Mouse (Mus musculus) midbrain, embryonic 16.5 days (tissue): ENCODE data around the gene Xrcc1. TPM values are rescaled to one million over a fixed set of nuclear protein-coding genes. Genes with fewer than 3 reads are reported as not detected.
"Not testable (repeated sequence)": the region's sequence is repeated elsewhere in the genome, so short reads cannot be mapped to it uniquely, and the experiment has no call there.

Experiments used
- ATAC-seq: fragments of 200-750 bp; cut with Nextera tagmentation; 2 replicates; pipeline ENCODE4 v1.8.0; 2017; ENCODE audit warnings: moderate TSS enrichment
- H3K27ac ChIP-seq: fragments of 300-500 bp; sonication (generic); 2 replicates; pipeline ENCODE4 v1.5.1; 2014; ENCODE audit warnings: mild to moderate bottlenecking, low read length, mixed read lengths
- H3K27me3 ChIP-seq: fragments of 300-500 bp; sonication (generic); 2 replicates; pipeline ENCODE4 v1.6.1; 2014; ENCODE audit warnings: low read depth, low read length, mixed read lengths; ENCODE audit not compliant: control insufficient read depth, insufficient read depth
- H3K36me3 ChIP-seq: fragments of 300-500 bp; sonication (generic); 2 replicates; pipeline ENCODE4 v1.6.1; 2014; ENCODE audit warnings: mild to moderate bottlenecking, low read length, moderate library complexity, mixed read lengths; ENCODE audit not compliant: control insufficient read depth, insufficient read depth
- H3K4me1 ChIP-seq: fragments of 300-500 bp; sonication (generic); 2 replicates; pipeline ENCODE4 v1.6.1; 2014; ENCODE audit warnings: mild to moderate bottlenecking, low read length, mixed read lengths; ENCODE audit not compliant: control insufficient read depth, insufficient read depth
- H3K4me2 ChIP-seq: fragments of 300-500 bp; sonication (generic); 2 replicates; pipeline ENCODE4 v1.6.1; 2014; ENCODE audit warnings: mild to moderate bottlenecking, low read length, mixed read lengths
- H3K4me3 ChIP-seq: fragments of 300-500 bp; sonication (generic); 2 replicates; pipeline ENCODE4 v1.5.1; 2014; ENCODE audit warnings: low read depth, mild to moderate bottlenecking, low read length, moderate library complexity, mixed read lengths
- H3K9ac ChIP-seq: fragments of 300-500 bp; sonication (generic); 2 replicates; pipeline ENCODE4 v1.6.1; 2014; ENCODE audit warnings: low read depth, low read length, mixed read lengths
- H3K9me3 ChIP-seq: fragments of 300-500 bp; sonication (generic); replicated peaks from 2 replicates; pipeline ENCODE4 v1.6.1; 2014; ENCODE audit warnings: mild to moderate bottlenecking, low read length, mixed read lengths; ENCODE audit not compliant: control insufficient read depth, poor library complexity, severe bottlenecking
- WGBS: fragments of 180-500 bp; shearing (Covaris S2); extraction: QIAGEN DNeasy Blood & Tissue Kit; methylation state at CpG from one replicate; pipeline ENCODE4 v1.1.7; 2014; 5-methylcytosine and 5-hydroxymethylcytosine counted together
- polyA plus RNA-seq: library from polyadenylated mRNA; unstranded; fragments of >200 nt; fragmentation: Nextera tagmentation; extraction: Ambion mirVana; gene quantifications from 2 replicates; pipeline ENCODE4 v1.2.1, GENCODE M21; 2015

The Xrcc1 gene
- polyA plus RNA-seq, 1 experiment from 2014 or later: 66.1 TPM

DNA sequence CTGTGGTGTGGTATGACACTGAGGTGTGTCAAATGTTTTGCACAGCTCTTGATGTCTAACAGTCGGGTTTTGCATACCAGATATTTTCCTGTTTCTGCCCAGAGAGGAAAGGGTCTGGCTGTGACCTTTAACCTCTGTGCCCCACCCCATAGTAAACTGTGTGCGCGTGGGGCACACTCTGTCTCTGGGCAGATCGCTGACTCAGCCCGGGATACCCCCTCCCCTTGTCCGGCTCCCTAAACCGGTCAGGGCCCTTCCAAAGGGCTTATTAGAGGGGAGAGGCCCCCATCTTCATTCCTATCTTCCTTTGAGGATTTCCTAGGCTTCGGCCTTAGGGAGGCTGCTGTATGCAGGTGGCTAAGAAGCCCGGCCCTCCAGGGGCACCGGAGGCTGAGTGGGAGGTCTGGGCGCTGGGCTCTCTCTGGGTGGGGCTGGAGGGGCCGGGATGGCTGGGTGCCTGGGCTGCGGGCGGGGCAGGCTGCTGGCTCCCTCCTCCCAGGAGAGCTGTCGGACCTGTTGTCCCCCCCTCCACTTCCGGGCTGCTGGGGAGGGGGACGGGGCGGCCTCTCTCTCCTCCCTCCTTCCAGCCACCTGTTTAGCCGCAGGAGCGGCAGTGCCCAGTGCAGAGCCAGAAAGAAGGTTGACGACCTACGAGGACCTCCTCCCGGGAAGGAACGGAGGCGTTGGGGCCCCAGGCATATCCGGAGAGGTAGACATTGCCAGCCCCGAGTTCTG, 64.2 kb downstream of the Xrcc1 start, which contains the start of gene Phldb3:
Gene Phldb3 (plus strand): TSS at position 620 of the 735 bp plus-strand sequence.
- H3K9me3 ChIP-seq: no peaks in the 10 kb centered on the region
- H3K27ac ChIP-seq: no peak within 1 kb of the TSS
- no peak for ATAC-seq
- H3K27me3 ChIP-seq: peaks cover 43% of the 10 kb centered on the region
- peak within 1 kb of the TSS; percentile 36 for H3K4me3 ChIP-seq
- H3K9ac ChIP-seq: peak within 1 kb of the TSS; percentile 14; the same call in 1 of the 2 replicates
- H3K4me2 ChIP-seq: peak within 1 kb of the TSS; percentile 56
- WGBS: 2% methylated on average over 27 of the region's 27 CpGs
- H3K36me3 ChIP-seq: no peaks in the 10 kb centered on the region
- H3K4me1 ChIP-seq: peaks cover 14% of the 10 kb centered on the region

GRCm38 (mm10) chr7:24610879-24611494, 64.9 kb downstream of the Xrcc1 start:
- WGBS: 1% methylated on average over 36 of the region's 36 CpGs
- H3K4me1 ChIP-seq: peaks cover 14% of the 10 kb centered on the region
- H3K36me3 ChIP-seq: no peaks in the 10 kb centered on the region
- peak overlapping the region; percentile 36 for H3K4me3 ChIP-seq
- peaks cover 43% of the 10 kb centered on the region for H3K27me3 ChIP-seq
- H3K9me3 ChIP-seq: no peaks in the 10 kb centered on the region
- H3K9ac ChIP-seq: peak overlapping the region; percentile 14; the same call in 1 of the 2 replicates
- peak overlapping the region; percentile 56 for H3K4me2 ChIP-seq
- ATAC-seq: no peak
- H3K27ac ChIP-seq: no peak overlapping the region

DNA sequence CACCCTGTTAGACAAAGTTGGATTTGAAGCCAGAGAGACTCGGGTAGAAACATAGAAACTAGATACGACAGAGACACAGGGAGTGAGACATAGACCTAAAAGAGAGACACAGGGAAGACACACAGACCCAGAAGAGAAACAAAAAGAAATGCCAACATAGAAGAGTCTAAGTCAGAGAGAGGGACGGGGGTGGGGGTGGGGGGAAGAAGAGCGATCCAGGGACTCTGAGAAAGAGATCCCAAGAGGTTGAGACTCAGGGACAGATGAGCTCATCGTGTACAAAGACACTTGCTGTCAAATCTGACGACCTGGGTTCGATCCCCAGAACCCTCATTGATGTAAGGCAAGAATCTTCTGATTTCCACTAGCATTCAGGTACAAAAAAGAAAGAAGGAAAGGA, 65.6 kb downstream of the Xrcc1 start:
- Histone ChIP-seq H3K27me3 (peaks cover 43% of the 10 kb centered on the region), H3K9ac (no peak overlapping the region), H3K4me2 (0 out of 2 replicates have a peak overlapping the region, but pooled peaks have one; percentile 56), H3K4me3 (no peak overlapping the region), H3K9me3 (no peaks in the 10 kb centered on the region), H3K36me3 (no peaks in the 10 kb centered on the region), H3K4me1 (peaks cover 14% of the 10 kb centered on the region), H3K27ac (no peak overlapping the region)
- ATAC-seq: no peak
- WGBS: 16% methylated on average over 7 of the region's 7 CpGs

GRCm38 (mm10) chr7:24612308-24612910, 66.3 kb downstream of the Xrcc1 start:
- H3K4me3 ChIP-seq: no peak overlapping the region; the same call in 1 of the 2 replicates
- H3K27ac ChIP-seq: no peak overlapping the region
- peaks cover 43% of the 10 kb centered on the region for H3K27me3 ChIP-seq
- H3K4me2 ChIP-seq: peak overlapping the region; percentile 0; the same call in 1 of the 2 replicates
- no peak for ATAC-seq
- no peaks in the 10 kb centered on the region for H3K36me3 ChIP-seq
- no peak overlapping the region for H3K9ac ChIP-seq
- H3K9me3 ChIP-seq: no peaks in the 10 kb centered on the region
- peaks cover 14% of the 10 kb centered on the region for H3K4me1 ChIP-seq
- 3% methylated on average over 27 of the region's 27 CpGs for WGBS

DNA sequence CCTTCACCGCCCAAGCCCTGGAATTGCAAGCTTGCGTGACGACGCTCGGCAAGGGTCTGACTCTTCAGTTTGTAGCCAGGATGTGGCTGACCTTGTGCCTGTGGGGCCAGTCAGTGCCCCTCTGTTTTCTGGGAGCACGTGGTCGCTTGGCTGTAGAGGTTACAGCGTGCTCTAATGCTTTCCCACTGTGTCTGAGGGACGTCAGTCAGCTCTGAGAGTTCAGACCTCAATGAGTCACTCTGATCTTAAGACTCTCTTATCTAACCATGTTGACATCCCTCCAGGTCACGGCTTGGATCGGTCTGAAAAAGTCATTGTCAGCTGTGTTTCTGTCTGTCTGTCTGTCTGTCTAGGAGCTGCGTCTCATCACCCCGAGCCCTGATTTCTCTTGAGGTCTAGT, 68.7 kb downstream of the Xrcc1 start:
- Histone ChIP-seq H3K9ac (no peak overlapping the region), H3K9me3 (no peaks in the 10 kb centered on the region), H3K27ac (no peak overlapping the region), H3K4me2 (no peak overlapping the region), H3K36me3 (no peaks in the 10 kb centered on the region), H3K4me3 (no peak overlapping the region), H3K4me1 (peaks cover 14% of the 10 kb centered on the region), H3K27me3 (peaks cover 36% of the 10 kb centered on the region)
- ATAC-seq: no peak
- WGBS: 77% methylated on average over 13 of the region's 13 CpGs

GRCm38 (mm10) chr7:24617763-24618162, 71.7 kb downstream of the Xrcc1 start:
- H3K27me3 ChIP-seq: peaks cover 8% of the 10 kb centered on the region
- no peak overlapping the region for H3K4me2 ChIP-seq
- no peak overlapping the region for H3K4me3 ChIP-seq
- H3K9me3 ChIP-seq: no peaks in the 10 kb centered on the region
- 80% methylated on average over 8 of the region's 8 CpGs for WGBS
- no peak for ATAC-seq
- H3K36me3 ChIP-seq: no peaks in the 10 kb centered on the region
- H3K9ac ChIP-seq: no peak overlapping the region
- H3K4me1 ChIP-seq: no peaks in the 10 kb centered on the region; the same call in 1 of the 2 replicates
- no peak overlapping the region for H3K27ac ChIP-seq

DNA sequence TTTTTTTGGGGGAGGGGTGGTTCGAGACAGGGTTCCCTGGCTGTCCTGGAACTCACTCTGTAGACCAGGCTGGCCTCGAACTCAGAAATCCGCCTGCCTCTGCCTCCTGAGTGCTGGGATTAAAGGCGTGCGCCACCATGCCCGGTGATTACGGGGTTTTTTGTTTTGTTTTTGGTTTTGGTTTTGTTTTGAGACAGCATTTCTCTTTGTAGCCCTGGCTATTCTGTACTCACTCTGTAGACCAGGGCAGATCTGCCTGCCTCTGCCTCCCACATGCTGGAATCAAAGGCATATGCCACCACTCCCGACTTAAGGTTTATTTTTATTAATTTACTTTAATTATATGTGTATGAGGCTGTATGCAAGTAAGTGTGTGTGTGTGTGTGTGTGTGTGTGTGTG, 72.3 kb downstream of the Xrcc1 start:
- not testable (repeated sequence) for H3K4me1 ChIP-seq, H3K4me2 ChIP-seq, ATAC-seq, H3K9ac ChIP-seq, H3K27ac ChIP-seq, H3K27me3 ChIP-seq, H3K9me3 ChIP-seq, H3K36me3 ChIP-seq, H3K4me3 ChIP-seq
- 96% methylated on average over 8 of the region's 8 CpGs for WGBS

GRCm38 (mm10) chr7:24619671-24620397, 73.7 kb downstream of the Xrcc1 start:
- Histone ChIP-seq H3K4me2 (no peak overlapping the region), H3K9me3 (no peaks in the 10 kb centered on the region), H3K27ac (no peak overlapping the region), H3K9ac (no peak overlapping the region), H3K4me1 (no peaks in the 10 kb centered on the region), H3K36me3 (no peaks in the 10 kb centered on the region), H3K27me3 (no peaks in the 10 kb centered on the region), H3K4me3 (no peak overlapping the region)
- ATAC-seq: no peak
- WGBS: 53% methylated on average over 13 of the region's 13 CpGs
